Mouse (Mus musculus) thymus, adult 2 months (tissue): ENCODE data around the gene Kalrn.

ENCODE experiments used
- CTCF ChIP-seq: fragments of 200-500 bp; IDR thresholded peaks from 2 replicates; pipeline ENCODE4 v1.5.1; 2012; ENCODE audit warnings: mild to moderate bottlenecking, control low read depth, low read length, moderate library complexity, borderline replicate concordance; ENCODE audit not compliant: control insufficient read depth, poor library complexity, insufficient read depth; ENCODE audit errors: extremely low read depth
- POLR2A ChIP-seq: fragments of 200-500 bp; IDR thresholded peaks from 2 replicates; pipeline ENCODE4 v1.6.1; 2012; ENCODE audit warnings: mild to moderate bottlenecking, low read length, control low read depth, moderate library complexity; ENCODE audit not compliant: control insufficient read depth, poor library complexity, insufficient read depth; ENCODE audit errors: extremely low read depth

DNA sequence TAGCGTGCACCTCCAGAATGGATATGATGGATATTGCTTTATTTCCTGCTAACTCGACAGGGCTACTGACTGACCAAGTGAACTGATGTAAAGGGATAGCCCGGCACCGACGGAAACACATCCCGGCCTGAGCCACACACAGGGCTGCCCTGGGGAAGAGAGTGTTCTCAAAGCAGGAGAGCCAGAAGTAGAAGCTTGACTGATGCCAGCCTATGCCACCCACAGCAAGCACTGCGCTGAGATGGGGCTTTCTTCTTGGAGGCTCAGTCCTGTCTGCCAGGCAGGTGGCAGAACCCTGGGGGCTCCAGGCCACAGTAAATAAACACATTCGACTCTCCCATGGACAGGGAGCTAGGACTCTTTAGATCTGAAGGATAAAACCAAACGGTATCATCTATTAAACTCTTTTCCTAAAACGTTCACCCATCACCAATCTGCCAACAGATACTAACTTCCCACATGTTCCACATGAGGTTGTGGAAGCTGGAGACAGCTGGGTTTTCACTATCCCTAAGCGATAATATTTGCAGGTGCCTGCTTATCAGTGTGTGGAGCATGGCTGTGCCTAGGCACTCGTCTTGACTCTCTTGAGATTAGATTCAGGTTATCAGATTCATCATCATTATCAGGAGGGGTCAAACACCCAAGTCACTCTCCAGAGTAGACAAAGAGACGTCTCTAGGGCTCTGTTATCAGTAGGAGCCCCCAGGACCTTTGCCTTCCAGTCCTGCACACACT is 526.9 kb downstream of the Kalrn start:
- TF ChIP-seq CTCF (no peak), POLR2A (no peak)
